ENCODE assay signal across 28 mouse cellular contexts in genomic region chr7:109533129-109533528, GRCm38 (mm10). TPM values are rescaled to one million over a fixed set of nuclear protein-coding genes. Genes with fewer than 3 reads are reported as not detected.
DNase-seq lines count a peak whose midpoint lies in the region; ATAC-seq and TF ChIP-seq lines count a peak whose summit lies in the region.
"Had no signal": no experiment of that assay in that cellular context is flagged by ENCODE, and none has a peak within 500 bp of the region (broad histone marks: within the 10 kb centered on the region; RNA-seq: fewer than 3 reads in every experiment).

No protein-coding gene starts in this region.

- peak overlapping the region; percentile 44; the same call in 1 of the 2 replicates for H3K27ac ChIP-seq in left cerebral cortex, adult 2 months
- H3K27ac ChIP-seq: embryonic facial prominence, embryonic 12.5 days; forebrain, embryonic 10.5 days; forebrain, embryonic 15.5 days; hindbrain, embryonic 10.5 days; midbrain, embryonic 12.5 days; neural tube, embryonic 13.5 days had no signal

- no peak for DNase-seq in frontal cortex, postnatal 14 days (ENCODE audit: low spot score in 2 of 2)
- DNase-seq in left cerebral cortex, adult 2 months (ENCODE audit: extremely low spot score in 1 of 2, low spot score in 2 of 2), result no peak
- no peak for DNase-seq in left cerebral cortex, postnatal 25 days (ENCODE audit: low spot score in 2 of 2)
- DNase-seq in R1 (ENCODE audit: low read depth, low spot score), result peak; percentile 8
- DNase-seq in telencephalon, adult 2 months (ENCODE audit: low read depth, low spot score), result peak; percentile 19
- DNase-seq in right cerebral cortex, postnatal 25 days, result no peak
- DNase-seq: adrenal gland, postnatal 10 days; cerebellum, adult 11-12 months; cerebellum, adult 9-11 months; embryo, embryonic 11 days; gastrocnemius, postnatal 14 days; heart, postnatal 14 days; kidney, postnatal 25 days; layer of hippocampus, postnatal 36 days; liver; lung, postnatal 4 days; thymus, postnatal 25 days had no signal

- intact Hi-C loops in left cerebral cortex, adult 2 months (cut with DNase I), result no loop called here
- intact Hi-C loops in left cerebral cortex, postnatal 25 days (cut with DNase I), result no loop called here

- TF ChIP-seq CTCF in left cerebral cortex, adult 2 months (IDR thresholded peaks at IDR 0.05), result no peak; the same call in 1 of the 2 replicates

- no peak overlapping the region for H3K4me3 ChIP-seq in left cerebral cortex, adult 2 months
- H3K4me3 ChIP-seq: embryonic facial prominence, embryonic 12.5 days; forebrain, embryonic 10.5 days; forebrain, embryonic 15.5 days; hindbrain, embryonic 10.5 days; megakaryocyte, embryonic 14.5 days; midbrain, embryonic 12.5 days; neural tube, embryonic 13.5 days had no signal

- peak; percentile 15; the same call in 1 of the 2 replicates for ATAC-seq in frontal cortex, adult (ENCODE audit: low TSS enrichment)
- ATAC-seq in erythroid progenitor cell, adult 5-6 weeks (replicated peaks; ENCODE audit: low FRiP score, poor library complexity, severe bottlenecking), result no peak
- ATAC-seq: forebrain, embryonic 15.5 days; hindbrain, embryonic 16.5 days; intestine, embryonic 16.5 days had no signal

RNA-seq across cellular contexts. Expression of gene Rpl27a, which starts 14.2 kb away (rescaled TPM):
- total RNA-seq in left cerebral cortex, adult 2 months (2021), result 100 to 1,000 TPM; 145 to 147 TPM
- 100 to 1,000 TPM; 122 to 132 TPM for total RNA-seq in left cerebral cortex, postnatal 25 days (2021)
- total RNA-seq in erythroid progenitor cell, adult 5-6 weeks (2015; ENCODE audit: low replicate concordance), result 221 and 228 TPM in 2 replicates
- total RNA-seq in erythroid progenitor cell, adult 5-6 weeks (2017; ENCODE audit: low replicate concordance), result 113 and 169 TPM in 2 replicates

RNA-seq across cellular contexts. Expression of gene Trim66, which starts 25.2 kb away (rescaled TPM):
- 10 to 100 TPM; 20.9 to 21.3 TPM for total RNA-seq in left cerebral cortex, adult 2 months (2021)
- total RNA-seq in left cerebral cortex, postnatal 25 days (2021), result 10 to 100 TPM; 13.9 to 16.4 TPM
- not detected in 2 replicates for total RNA-seq in erythroid progenitor cell, adult 5-6 weeks (2015; ENCODE audit: low replicate concordance)
- total RNA-seq in erythroid progenitor cell, adult 5-6 weeks (2017; ENCODE audit: low replicate concordance), result not detected in 2 replicates

Comparison
In these comparisons a context has a peak if more than half of its experiments do, and no peak if none do; other contexts are left out.
1. DNase-seq: peak in R1 (single experiment) and telencephalon, adult 2 months (single experiment); none in frontal cortex, postnatal 14 days (0 of 2), left cerebral cortex, adult 2 months (0 of 2), left cerebral cortex, postnatal 25 days (0 of 2) and right cerebral cortex, postnatal 25 days (single experiment).
2. RNA of gene Trim66, which starts 25.2 kb away (total RNA-seq): 20.9 to 21.3 TPM in left cerebral cortex, adult 2 months and 13.9 to 16.4 TPM in left cerebral cortex, postnatal 25 days; not detected in erythroid progenitor cell, adult 5-6 weeks; every median in the first group is over 10 times any median in the second.